Mouse (Mus musculus) mammary gland, adult 2 months (tissue): ENCODE measurements around the gene Gsdme. TPM values are rescaled to one million over a fixed set of nuclear protein-coding genes. Genes with fewer than 3 reads are reported as not detected.

Experiments used
- polyA plus RNA-seq: library from polyadenylated mRNA; depleted of rRNA; stranded (reverse); fragments of >200 nt; gene quantifications from 2 replicates; pipeline ENCODE4 v1.2.3, GENCODE M21; 2012; ENCODE audit warnings: low replicate concordance; rRNA removed

The Gsdme gene
- polyA plus RNA-seq, result 1.1 and 2.7 TPM in 2 replicates

DNA sequence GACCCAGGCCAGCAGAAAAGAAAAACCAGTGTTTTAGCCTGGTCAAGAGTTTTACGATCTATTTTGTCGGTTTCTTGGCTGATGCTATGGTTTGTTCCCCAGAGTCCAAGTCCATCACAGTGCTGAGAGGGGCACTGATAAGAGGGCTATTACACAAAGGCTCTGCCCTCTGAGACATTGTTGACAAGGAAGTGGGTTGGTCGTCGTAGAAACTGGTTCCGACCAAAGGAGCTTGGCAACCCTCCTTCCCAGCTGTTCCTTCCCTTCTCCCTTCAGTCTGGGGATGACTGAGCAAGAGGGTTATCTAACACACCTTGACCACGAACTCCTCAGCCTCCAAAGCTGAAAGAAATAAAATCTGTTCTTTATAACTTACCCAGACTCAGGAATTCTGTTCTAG is at the start of gene Gsdme:
TSS of gene Gsdme (minus strand) at position 193 of the 400 bp plus-strand sequence.

Other genes starting within 250 kb of the Gsdme start
- 2.2 and 12.8 TPM in 2 replicates for gene Mpp6, start 153.6 kb downstream of the Gsdme start, polyA plus RNA-seq
- gene Osbpl3, start 192.3 kb upstream of the Gsdme start, polyA plus RNA-seq, result 5.0 and 7.4 TPM in 2 replicates